Mouse (Mus musculus) limb, embryonic 12.5 days (tissue): ENCODE data around the gene Mrps14. TPM values are rescaled to one million over a fixed set of nuclear protein-coding genes. Genes with fewer than 3 reads are reported as not detected.

Source experiments
- ATAC-seq: fragments of 200-750 bp; cut with Nextera tagmentation; 2 replicates; pipeline ENCODE4 v1.8.0; 2017; ENCODE audit warnings: low read depth, moderate TSS enrichment; ENCODE audit not compliant: insufficient number of reproducible peaks, insufficient read depth, low FRiP score, low TSS enrichment
- H3K27ac ChIP-seq: fragments of 300-500 bp; sonication (generic); 2 replicates; pipeline ENCODE4 v1.5.1; 2016; ENCODE audit warnings: mild to moderate bottlenecking, moderate library complexity
- H3K27me3 ChIP-seq: fragments of 300-500 bp; sonication (generic); 2 replicates; pipeline ENCODE4 v1.6.1; 2016; ENCODE audit warnings: mild to moderate bottlenecking, moderate library complexity
- H3K36me3 ChIP-seq: fragments of 300-500 bp; sonication (generic); 2 replicates; pipeline ENCODE4 v1.6.1; 2016; ENCODE audit warnings: mild to moderate bottlenecking, moderate library complexity
- H3K4me1 ChIP-seq: fragments of 300-500 bp; sonication (generic); replicated peaks from 2 replicates; pipeline ENCODE4 v1.6.1; 2016
- H3K4me2 ChIP-seq: fragments of 300-500 bp; sonication (generic); 2 replicates; pipeline ENCODE4 v1.6.1; 2016; ENCODE audit warnings: mild to moderate bottlenecking, moderate library complexity
- H3K4me3 ChIP-seq: fragments of 300-500 bp; sonication (generic); replicated peaks from 2 replicates; pipeline ENCODE4 v1.5.1; 2016; ENCODE audit warnings: mild to moderate bottlenecking
- H3K9ac ChIP-seq: fragments of 300-500 bp; sonication (generic); replicated peaks from 2 replicates; pipeline ENCODE4 v1.6.1; 2016; ENCODE audit warnings: mild to moderate bottlenecking, moderate library complexity
- H3K9me3 ChIP-seq: fragments of 300-500 bp; sonication (generic); 2 replicates; pipeline ENCODE4 v1.6.1; 2016; ENCODE audit warnings: mild to moderate bottlenecking, moderate library complexity
- WGBS: fragments of 180-500 bp; shearing (Covaris S2); methylation state at CpG from one replicate; pipeline ENCODE4 v1.1.7; 2016; 5-methylcytosine and 5-hydroxymethylcytosine counted together
- polyA plus RNA-seq: library from polyadenylated mRNA; unstranded; fragments of >200 nt; fragmentation: Nextera tagmentation; extraction: Ambion mirVana; gene quantifications from 2 replicates; pipeline ENCODE4 v1.2.1, GENCODE M21; 2016

Mrps14 gene
- polyA plus RNA-seq, 1 experiment from 2014 or later: 262 TPM

DNA sequence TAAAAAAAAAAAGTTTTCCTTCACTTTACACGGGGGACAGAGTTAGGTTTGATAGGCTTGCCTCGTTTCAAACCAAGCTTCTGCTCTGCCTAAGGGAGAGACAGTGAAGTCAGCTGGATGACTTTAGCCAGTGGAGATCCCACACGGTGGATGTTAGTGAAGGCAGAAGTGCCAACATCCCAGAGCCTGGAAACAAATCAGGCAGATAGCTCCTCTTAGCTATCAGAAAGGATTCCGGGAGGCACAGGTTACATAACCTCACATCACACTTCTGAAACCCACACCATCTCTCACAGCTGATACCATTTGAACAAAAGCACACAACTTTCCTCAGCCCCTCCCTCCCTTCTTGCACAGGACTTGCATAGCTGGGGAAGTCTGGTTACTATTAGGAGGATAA, 55.8 kb downstream of the Mrps14 start:
- Histone ChIP-seq H3K4me3 (no peak overlapping the region), H3K9me3 (no peaks in the 10 kb centered on the region), H3K4me2 (no peak overlapping the region), H3K4me1 (no peaks in the 10 kb centered on the region), H3K36me3 (no peaks in the 10 kb centered on the region), H3K27ac (no peak overlapping the region), H3K9ac (no peak overlapping the region), H3K27me3 (no peaks in the 10 kb centered on the region)
- WGBS: 56% methylated on average over 4 of the region's 4 CpGs
- no peak for ATAC-seq

- Histone ChIP-seq H3K27me3 (no peaks in the 10 kb centered on the region), H3K4me2 (no peak overlapping the region), H3K27ac (no peak overlapping the region), H3K4me3 (no peak overlapping the region), H3K9ac (no peak overlapping the region), H3K36me3 (no peaks in the 10 kb centered on the region), H3K9me3 (no peaks in the 10 kb centered on the region), H3K4me1 (no peaks in the 10 kb centered on the region)
- WGBS: 72% methylated on average over 5 of the region's 5 CpGs
- no peak for ATAC-seq
Observed at GRCm38 (mm10) chr1:160251388-160252007, 56.5 kb downstream of the Mrps14 start.

Other genes with a start within 250 kb of the Mrps14 start
- 3.5 and 3.8 TPM in 2 replicates for gene 4930523C07Rik, start 150.8 kb upstream of the Mrps14 start, polyA plus RNA-seq
- 0.14 and 0.24 TPM in 2 replicates for gene Tnn, start 41.6 kb upstream of the Mrps14 start, polyA plus RNA-seq
- gene Cacybp, start 17.7 kb downstream of the Mrps14 start, polyA plus RNA-seq: 246 and 254 TPM in 2 replicates